Mouse (Mus musculus) CD8-positive naive resting alpha-beta T cell, adult 2 months (primary cell): Measurements from ENCODE around the gene Sult2b1.
A peak's percentile ranks its signal among the peaks of the same experiment; 100 is the strongest.

Experiments
- DNase-seq, 2 experiments: peaks; one replicate each; pipeline ENCODE4 v3.0.0; 2022; ENCODE audit warnings: low read depth in 2 of 2, low spot score in 2 of 2

Gene Sult2b1

DNA sequence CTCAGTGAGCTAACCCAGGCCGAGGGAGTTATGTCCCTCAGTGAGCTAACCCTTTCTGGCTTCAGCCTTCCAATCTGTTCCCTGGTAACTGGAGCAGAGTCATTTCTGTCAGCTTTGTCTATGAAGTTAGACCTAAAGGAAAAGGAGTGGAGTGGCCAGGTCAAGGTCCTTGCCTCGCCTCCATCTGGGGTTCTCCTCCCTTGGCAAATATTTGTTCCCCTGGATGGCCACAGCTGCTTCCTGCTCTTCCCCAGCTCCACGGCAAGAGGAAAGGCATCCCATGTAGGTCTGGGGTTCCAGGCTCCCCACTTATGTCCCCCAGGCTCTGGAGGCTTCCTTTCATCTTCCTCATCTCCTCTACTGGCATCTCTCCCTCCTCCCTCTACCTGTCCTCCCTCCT, 56.8 kb downstream of the Sult2b1 start:
- no peak for DNase-seq

GRCm38 (mm10) chr7:45726419-45726818, 58.0 kb downstream of the Sult2b1 start:
- no peak for DNase-seq

DNA sequence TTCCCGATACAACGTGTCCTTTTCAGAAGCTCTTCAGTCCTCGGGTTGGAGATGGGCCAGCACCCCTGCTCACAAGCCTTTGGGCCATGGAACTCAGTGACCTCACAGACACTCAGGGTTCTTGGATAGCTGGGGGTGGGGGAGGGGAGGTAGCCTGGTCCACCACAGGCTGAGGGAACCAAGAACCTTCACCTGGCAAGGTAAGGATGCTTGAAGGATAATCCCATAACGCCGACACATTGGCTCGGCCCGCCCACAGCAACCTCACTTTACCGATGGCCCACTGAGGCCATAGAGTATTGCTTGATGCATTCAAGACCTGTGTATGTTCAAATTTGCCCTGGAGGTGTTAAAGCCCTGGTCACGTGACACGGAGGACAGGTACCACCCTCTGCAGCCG, 58.8 kb downstream of the Sult2b1 start, which contains the start of gene Spaca4:
Gene Spaca4 (minus strand): TSS at position 101 of the 400 bp plus-strand sequence.
- DNase-seq: no peak

GRCm38 (mm10) chr7:45725151-45725550, 59.3 kb downstream of the Sult2b1 start:
- no peak for DNase-seq

DNA sequence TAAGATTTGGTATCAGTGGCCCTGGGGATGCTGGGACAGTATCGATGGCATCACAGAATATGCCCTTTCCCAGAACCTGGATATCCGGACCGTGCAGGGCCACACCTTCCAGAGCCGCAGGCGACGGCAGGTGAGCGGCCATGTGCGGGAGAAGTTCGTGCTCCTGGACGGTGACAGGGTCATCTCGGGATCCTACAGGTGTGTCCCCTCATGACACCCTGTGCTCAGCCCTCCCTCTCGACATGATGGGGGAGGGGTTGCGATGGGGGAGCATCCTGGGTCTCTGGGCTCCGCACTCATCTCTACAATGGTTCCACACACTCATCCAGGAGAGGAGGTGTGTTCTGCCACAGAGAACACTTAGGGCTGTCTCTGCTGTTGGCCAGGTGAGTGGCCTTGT, 60.7 kb downstream of the Sult2b1 start:
- no peak for DNase-seq

GRCm38 (mm10) chr7:45723301-45723700, 61.2 kb downstream of the Sult2b1 start:
- DNase-seq: no peak

GRCm38 (mm10) chr7:45722348-45722713, 62.1 kb downstream of the Sult2b1 start:
- no peak for DNase-seq

DNA sequence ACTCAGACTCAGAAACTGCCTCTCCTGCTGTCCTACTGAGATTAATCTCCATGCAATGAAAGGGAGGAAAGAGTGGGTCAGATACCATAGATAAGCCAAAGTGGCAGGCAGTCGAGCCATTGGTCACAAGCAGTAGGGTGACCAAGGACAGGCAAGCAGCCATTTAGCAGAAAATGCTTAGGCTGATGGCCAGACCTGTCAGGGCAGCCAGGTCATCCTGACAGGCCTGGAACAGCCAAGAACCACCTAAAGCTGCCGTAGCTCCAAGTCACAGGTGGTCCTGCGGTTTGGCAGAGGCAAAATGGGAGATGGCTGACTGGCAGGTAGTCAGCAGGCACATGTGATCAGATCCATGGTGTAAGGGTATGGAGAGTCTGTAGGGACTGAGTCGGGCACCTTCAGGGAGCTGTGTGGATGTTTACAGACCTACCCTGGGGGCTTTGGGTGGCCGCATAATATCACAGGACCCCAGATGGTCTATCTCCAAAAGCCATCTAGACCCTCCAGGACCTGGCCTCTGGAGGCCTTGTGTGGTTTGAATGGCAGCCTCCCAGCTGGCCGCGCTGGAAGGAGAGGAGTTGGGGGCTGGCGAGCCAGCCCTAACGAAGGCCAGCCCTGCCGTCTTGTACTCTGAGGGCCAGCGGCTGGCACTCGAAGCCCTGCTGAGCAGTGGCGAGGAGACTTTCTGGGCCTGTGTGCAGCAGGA, 62.7 kb downstream of the Sult2b1 start:
- DNase-seq: no peak

- no peak for DNase-seq
Measured at GRCm38 (mm10) chr7:45721234-45721571, 63.3 kb downstream of the Sult2b1 start.

- DNase-seq: no peak
Measured at GRCm38 (mm10) chr7:45720413-45721233, 63.8 kb downstream of the Sult2b1 start, which contains the start of gene Fam83e. Gene Fam83e, plus strand, starts transcription at chr7:45721212.

GRCm38 (mm10) chr7:45719738-45720412, 64.6 kb downstream of the Sult2b1 start:
- DNase-seq: no peak

DNA sequence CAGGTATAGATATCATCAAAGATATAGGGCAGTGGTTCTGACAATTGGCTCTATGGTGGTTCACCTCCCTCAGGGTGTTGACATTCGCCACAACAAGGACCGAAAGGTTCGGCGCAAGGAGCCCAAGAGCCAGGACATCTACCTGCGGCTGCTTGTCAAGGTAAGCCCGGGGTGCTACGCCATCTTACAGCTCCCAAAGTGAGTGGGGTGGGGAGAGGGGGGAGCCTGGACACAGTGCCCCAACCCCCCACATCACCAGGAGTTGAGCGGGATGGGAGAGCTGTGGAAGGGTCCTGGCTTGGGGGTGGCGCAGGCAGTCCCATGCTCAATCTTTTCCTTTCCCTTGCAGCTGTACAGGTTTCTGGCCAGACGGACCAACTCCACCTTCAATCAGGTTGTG, 65.3 kb downstream of the Sult2b1 start:
- DNase-seq: no peak

DNA sequence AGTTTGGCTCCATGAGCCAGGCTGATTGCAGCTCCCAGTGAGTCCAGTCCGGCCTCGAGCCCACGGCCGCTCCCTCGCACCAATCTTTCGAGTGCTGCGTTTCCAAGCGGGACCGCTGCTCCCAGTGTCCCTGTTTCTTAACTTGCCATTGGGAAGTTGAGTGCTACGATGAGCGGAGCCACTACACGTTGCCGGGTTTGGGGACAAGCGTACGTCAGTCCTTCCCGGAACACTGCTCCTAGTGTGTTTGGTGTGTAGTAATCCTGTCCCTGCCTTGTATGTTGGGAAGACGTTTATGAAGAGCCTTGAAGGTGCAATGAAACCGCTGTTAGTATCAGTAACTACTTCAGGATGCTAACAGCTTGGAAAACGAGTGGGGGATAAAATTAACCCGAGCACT, 66.1 kb downstream of the Sult2b1 start:
- DNase-seq: no peak

- DNase-seq: peak; percentile 98 to 99
Measured at GRCm38 (mm10) chr7:45717918-45718297, 66.6 kb downstream of the Sult2b1 start, which contains the start of gene Sphk2. Gene Sphk2, minus strand, starts transcription at chr7:45718002.

GRCm38 (mm10) chr7:45716952-45717917, 67.2 kb downstream of the Sult2b1 start:
- no peak for DNase-seq

- no peak for DNase-seq
Measured at GRCm38 (mm10) chr7:45716460-45716857, 68.0 kb downstream of the Sult2b1 start.

DNA sequence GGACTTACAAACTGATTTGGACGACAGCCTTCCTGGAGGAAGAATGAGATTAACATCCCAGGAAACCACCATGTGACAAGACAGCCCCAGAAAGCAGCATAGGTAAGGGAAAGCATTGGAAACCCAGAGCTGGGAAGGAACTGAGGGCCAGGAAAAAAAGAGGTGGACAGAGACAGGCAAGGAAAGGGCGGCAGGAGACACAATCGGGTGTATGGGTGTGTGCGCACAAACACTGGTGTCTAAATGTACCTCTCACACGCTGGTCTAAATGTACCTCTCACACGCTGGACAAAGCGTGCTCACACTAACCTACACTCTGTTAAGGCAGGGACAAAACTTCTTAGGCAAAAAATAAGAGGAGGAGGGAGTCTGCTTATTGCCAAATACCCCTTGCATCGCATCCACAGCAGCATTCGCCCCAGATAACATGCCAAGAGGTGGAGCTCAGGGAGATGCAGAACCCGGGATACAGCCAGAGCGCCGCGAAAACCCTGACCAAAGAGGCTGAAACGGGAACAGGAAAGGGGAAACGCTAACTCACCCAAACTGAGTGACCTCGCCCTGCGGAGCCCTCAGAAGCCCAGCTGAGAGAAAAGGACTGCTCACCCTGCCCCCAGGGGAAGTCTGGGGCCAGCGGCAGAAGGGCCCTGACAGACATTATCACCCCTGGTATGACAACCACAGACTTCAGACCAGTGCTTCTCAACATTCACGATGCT, 68.6 kb downstream of the Sult2b1 start:
- DNase-seq: no peak

DNA sequence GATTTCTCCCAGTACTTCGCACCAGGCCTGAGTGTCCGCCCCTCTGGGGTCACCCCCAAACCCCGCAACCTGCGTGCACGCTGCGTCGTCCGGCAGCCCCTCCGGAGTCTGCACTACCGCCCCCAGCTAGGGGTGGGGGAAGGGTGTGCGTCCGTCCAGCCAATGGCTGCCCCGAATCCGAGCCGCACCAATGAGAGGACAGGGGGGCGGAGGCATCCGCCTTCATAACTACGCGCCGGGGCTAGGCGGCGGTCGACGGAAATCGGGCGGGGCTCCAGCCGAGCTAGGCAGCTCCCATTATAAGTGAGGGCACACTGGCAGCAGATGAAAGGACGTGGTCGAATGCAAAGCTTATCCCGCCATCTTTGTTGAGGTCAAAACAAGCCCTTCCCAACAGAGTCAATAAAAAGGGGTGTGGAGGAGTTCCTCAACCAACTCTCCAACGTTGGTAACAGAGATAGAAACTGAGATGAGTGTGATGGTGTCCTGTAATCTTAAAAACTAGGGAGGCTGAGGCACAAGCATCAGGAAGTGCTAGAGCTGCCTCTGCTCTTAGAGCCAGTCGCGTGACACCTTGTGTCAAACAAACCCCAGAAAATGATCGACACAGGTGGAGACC, 69.3 kb downstream of the Sult2b1 start, which contains the start of gene Rpl18:
Gene Rpl18 (plus strand): TSS at position 368 of the 619 bp plus-strand sequence.
- DNase-seq: peak; percentile 90 to 92

DNA sequence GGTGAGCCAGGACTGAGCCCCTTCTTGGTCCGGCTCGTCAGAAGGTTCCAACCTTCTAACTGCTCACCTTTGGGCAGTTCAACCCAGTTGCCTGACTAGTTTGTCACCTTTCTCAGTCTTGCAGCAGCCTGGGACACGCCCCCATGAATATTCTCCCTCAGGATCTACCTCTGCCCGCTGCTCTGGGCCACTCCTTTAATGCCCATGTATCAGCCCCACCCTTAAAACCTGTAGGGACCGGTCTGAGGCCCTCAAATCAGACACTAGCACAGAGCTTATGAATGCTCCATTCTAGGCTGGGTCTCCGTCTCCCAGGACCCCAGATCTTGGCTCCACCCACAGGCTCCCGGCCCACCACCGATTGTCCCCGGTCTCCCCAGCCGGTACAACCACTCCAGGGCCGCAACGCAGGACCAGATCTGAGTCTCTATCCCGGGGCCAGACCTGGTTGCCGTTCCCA, 69.8 kb downstream of the Sult2b1 start:
- no peak for DNase-seq
